In the genomic region with DNA sequence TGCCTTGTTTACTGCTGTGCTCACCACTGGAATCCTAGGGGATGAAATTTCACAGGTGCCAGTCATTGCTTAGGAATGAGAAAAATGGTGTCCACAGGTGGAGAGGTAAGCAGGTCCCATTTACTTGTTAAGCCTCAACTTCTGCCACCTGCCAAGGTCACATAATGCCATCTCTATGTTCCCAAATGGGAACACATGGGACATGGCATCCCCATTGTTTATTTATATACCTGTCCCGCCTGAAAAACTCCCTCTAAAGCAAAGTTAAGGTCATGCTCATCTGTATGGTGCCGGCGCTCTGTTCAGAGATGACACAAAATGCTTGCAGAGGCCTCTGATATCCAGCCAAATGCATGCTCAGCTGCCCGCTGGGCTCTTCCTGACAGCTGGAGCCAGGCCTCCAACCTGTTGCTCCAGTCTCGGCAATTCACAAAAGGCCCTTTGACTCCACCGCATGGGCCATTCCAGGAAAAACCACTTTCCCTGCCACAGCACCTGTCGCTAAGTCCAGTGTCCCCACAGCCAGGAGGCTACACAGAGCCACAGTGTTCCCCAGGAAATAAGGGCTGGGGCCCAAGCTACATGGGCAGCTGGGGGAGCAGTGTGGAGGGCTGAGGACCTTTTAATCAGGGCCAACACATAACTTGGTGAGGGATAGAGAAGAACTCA, we compare ENCODE assay signal across 11 mouse cellular contexts. TPM values are rescaled to one million over a fixed set of nuclear protein-coding genes. Genes with fewer than 3 reads are reported as not detected.
DNase-seq lines count a peak whose midpoint lies in the region; ATAC-seq and TF ChIP-seq lines count a peak whose summit lies in the region.
"Had no signal": no experiment of that assay in that cellular context is flagged by ENCODE, and none has a peak within 500 bp of the region (broad histone marks: within the 10 kb centered on the region; RNA-seq: fewer than 3 reads in every experiment).

No protein-coding gene starts in this region.

- 64% methylated on average over 7 of the region's 7 CpGs for whole genome bisulfite sequencing in kidney, embryonic 15.5 days
- 58% methylated on average over 7 of the region's 7 CpGs for WGBS in midbrain, postnatal 0 days
- 66% methylated on average over 7 of the region's 7 CpGs for WGBS in midbrain, embryonic 14.5 days

- no peak overlapping the region for H3K4me3 ChIP-seq in kidney, embryonic 15.5 days (replicated peaks)
- no peak overlapping the region for H3K4me3 ChIP-seq in midbrain, postnatal 0 days (ENCODE audit: low read depth, low read length)
- no peak overlapping the region for H3K4me3 ChIP-seq in midbrain, embryonic 14.5 days (replicated peaks; ENCODE audit: low read depth, low read length)
- H3K4me3 ChIP-seq: liver, embryonic 13.5 days had no signal

- no peak for ATAC-seq in kidney, embryonic 15.5 days (replicated peaks; ENCODE audit: low FRiP score)
- ATAC-seq in midbrain, postnatal 0 days (ENCODE audit: low FRiP score): no peak
- ATAC-seq in midbrain, embryonic 14.5 days (ENCODE audit: low FRiP score, low TSS enrichment): no peak
- ATAC-seq: inflammation-experienced regulatory T-cells, adult 6 months had no signal

- H3K4me1 ChIP-seq in kidney, embryonic 15.5 days: no peaks in the 10 kb centered on the region; the same call in 1 of the 2 replicates
- no peaks in the 10 kb centered on the region for H3K4me1 ChIP-seq in midbrain, postnatal 0 days (ENCODE audit: insufficient read depth, low read length)
- H3K4me1 ChIP-seq in midbrain, embryonic 14.5 days (ENCODE audit: control insufficient read depth, insufficient read depth, low read length): no peaks in the 10 kb centered on the region
- H3K4me1 ChIP-seq: liver, embryonic 13.5 days had no signal

- H3K27ac ChIP-seq in kidney, embryonic 15.5 days: peak overlapping the region; percentile 54
- H3K27ac ChIP-seq in midbrain, postnatal 0 days (ENCODE audit: low read depth, low read length): no peak overlapping the region
- H3K27ac ChIP-seq in midbrain, embryonic 14.5 days (replicated peaks; ENCODE audit: low read depth, low read length): no peak overlapping the region
- H3K27ac ChIP-seq: liver, embryonic 13.5 days had no signal

- H3K27me3 ChIP-seq in kidney, embryonic 15.5 days: no peaks in the 10 kb centered on the region
- no peaks in the 10 kb centered on the region for H3K27me3 ChIP-seq in midbrain, postnatal 0 days (ENCODE audit: insufficient read depth, low read length)
- H3K27me3 ChIP-seq in midbrain, embryonic 14.5 days (ENCODE audit: control insufficient read depth, insufficient read depth, low read length): no peaks in the 10 kb centered on the region
- H3K27me3 ChIP-seq: liver, embryonic 13.5 days had no signal

- H3K4me2 ChIP-seq in kidney, embryonic 15.5 days: no peak overlapping the region
- H3K4me2 ChIP-seq in midbrain, postnatal 0 days (ENCODE audit: low read depth, low read length, poor library complexity, severe bottlenecking): no peak overlapping the region
- H3K4me2 ChIP-seq in midbrain, embryonic 14.5 days (ENCODE audit: low read length): no peak overlapping the region
- H3K4me2 ChIP-seq: liver, embryonic 13.5 days had no signal

- no peak overlapping the region for H3K9ac ChIP-seq in kidney, embryonic 15.5 days
- no peak overlapping the region for H3K9ac ChIP-seq in midbrain, postnatal 0 days (replicated peaks; ENCODE audit: low read length, poor library complexity, severe bottlenecking)
- no peak overlapping the region for H3K9ac ChIP-seq in midbrain, embryonic 14.5 days (replicated peaks; ENCODE audit: low read length)
- H3K9ac ChIP-seq: liver, embryonic 13.5 days had no signal

- TF ChIP-seq CTCF in midbrain, postnatal 0 days (IDR thresholded peaks at IDR 0.05): no peak

- no peaks in the 10 kb centered on the region for H3K36me3 ChIP-seq in kidney, embryonic 15.5 days
- no peaks in the 10 kb centered on the region for H3K36me3 ChIP-seq in midbrain, postnatal 0 days (ENCODE audit: insufficient read depth, low read length)
- H3K36me3 ChIP-seq in midbrain, embryonic 14.5 days (ENCODE audit: control insufficient read depth, insufficient read depth, low read length): no peaks in the 10 kb centered on the region
- H3K36me3 ChIP-seq: liver, embryonic 13.5 days had no signal

- no peaks in the 10 kb centered on the region for H3K9me3 ChIP-seq in kidney, embryonic 15.5 days (replicated peaks)
- H3K9me3 ChIP-seq in midbrain, postnatal 0 days (ENCODE audit: low read length): no peaks in the 10 kb centered on the region
- no peaks in the 10 kb centered on the region for H3K9me3 ChIP-seq in midbrain, embryonic 14.5 days (ENCODE audit: control insufficient read depth, low read length)
- H3K9me3 ChIP-seq: liver, embryonic 13.5 days had no signal

- DNase-seq in cerebellum, postnatal 14 days: peak; percentile 9 to 25
- no peak for DNase-seq in cerebellum, adult 11 months
- DNase-seq in kidney, postnatal 36 days: no peak
- DNase-seq in midbrain, postnatal 0 days (ENCODE audit: low spot score): peak; percentile 64
- no peak for DNase-seq in midbrain, embryonic 14.5 days
- DNase-seq in right cerebral cortex, postnatal 14 days: peak; percentile 17
- DNase-seq in adrenal gland, postnatal 4 days (ENCODE audit: low spot score in 2 of 2): no peak
- DNase-seq: liver, embryonic 13.5 days; thymus, adult 18-20 months had no signal

RNA-seq across cellular contexts. Expression of a gene that starts 13.1 kb away (rescaled TPM):
- 14.5 and 17.3 TPM in 2 replicates for polyA plus RNA-seq in kidney, embryonic 15.5 days (2015; fragmentation: Nextera tagmentation; extraction: Ambion mirVana)
- 0.99 and 1.4 TPM in 2 replicates for total RNA-seq in midbrain, postnatal 0 days (2014; rRNA removed)
- 1.9 and 2.1 TPM in 2 replicates for polyA plus RNA-seq in midbrain, postnatal 0 days (2015; fragmentation: Nextera tagmentation; extraction: Ambion mirVana)
- polyA plus RNA-seq in midbrain, embryonic 14.5 days (2014; fragmentation: Nextera tagmentation; extraction: Ambion mirVana): 1.3 and 2.2 TPM in 2 replicates
- total RNA-seq in adrenal gland, postnatal 4 days (2021): 10 to 100 TPM; 11.4 to 13.9 TPM

Comparison
In these comparisons a context has a peak if more than half of its experiments do, and no peak if none do; other contexts are left out.
1. DNase-seq: peak in cerebellum, postnatal 14 days (2 of 2), midbrain, postnatal 0 days (single experiment) and right cerebral cortex, postnatal 14 days (single experiment); none in cerebellum, adult 11 months (single experiment), kidney, postnatal 36 days (0 of 2), midbrain, embryonic 14.5 days (single experiment) and adrenal gland, postnatal 4 days (0 of 2).